Mouse (Mus musculus) megakaryocyte, embryonic 14.5 days (primary cell): ENCODE results near the gene Senp3.

Source experiments
- FLI1 ChIP-seq: IDR thresholded peaks from 2 replicates; pipeline ENCODE4 v1.6.1; 2012; ENCODE audit warnings: low read length, inconsistent platforms, mixed read lengths
- GATA1 ChIP-seq: IDR thresholded peaks from 3 replicates; pipeline ENCODE4 v1.6.1; 2012; ENCODE audit warnings: mixed read lengths, low read length, inconsistent platforms, borderline replicate concordance

- TF ChIP-seq GATA1, result no peak
- no peak for TF ChIP-seq FLI1
Measured at GRCm38 (mm10) chr11:69663795-69664194, 18.1 kb downstream of the Senp3 start.
